Mouse (Mus musculus) C2C12 (cell line): ENCODE data around the gene Slc25a45.
"Not testable (repeated sequence)": the region's sequence is repeated elsewhere in the genome, so short reads cannot be mapped to it uniquely, and the experiment has no call there.

Experiments used
- CEBPB ChIP-seq: IDR thresholded peaks from one replicate; pipeline ENCODE4 v1.6.1; 2011; ENCODE audit warnings: low read depth, mild to moderate bottlenecking, control low read depth, moderate library complexity
- CTCF ChIP-seq: IDR thresholded peaks from one replicate; pipeline ENCODE4 v1.5.1; 2011; ENCODE audit not compliant: control insufficient read depth, insufficient read depth, insufficient read length
- MYOG ChIP-seq: IDR thresholded peaks from one replicate; pipeline ENCODE4 v1.6.1; 2011; ENCODE audit not compliant: control insufficient read depth, insufficient read length; ENCODE audit errors: extremely low read depth
- USF1 ChIP-seq: IDR thresholded peaks from one replicate; pipeline ENCODE4 v1.6.1; 2011; ENCODE audit warnings: low read depth, mild to moderate bottlenecking, control low read depth, moderate library complexity

DNA sequence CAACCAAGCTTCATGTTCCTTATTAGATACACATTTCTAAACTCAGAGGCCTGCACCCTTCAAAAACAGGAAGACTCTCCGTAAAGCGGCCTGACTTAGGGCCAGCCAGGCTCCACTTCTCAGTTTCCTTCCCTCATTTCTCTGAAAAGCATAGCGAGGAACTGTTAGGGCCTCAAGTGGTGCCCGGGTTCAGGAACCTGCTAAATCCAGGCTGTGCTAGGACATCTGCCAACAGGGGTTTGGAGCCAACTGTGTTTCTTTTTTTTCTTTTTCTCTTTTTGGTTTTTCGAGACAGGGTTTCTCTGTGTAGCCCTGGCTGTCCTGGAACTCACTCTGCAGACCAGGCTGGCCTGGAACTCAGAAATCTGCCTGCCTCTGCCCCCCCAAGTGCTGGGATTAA, 4.5 kb downstream of the Slc25a45 start:
- TF ChIP-seq CTCF, MYOG, CEBPB, USF1: not testable (repeated sequence)
